Mouse (Mus musculus): Measurements from ENCODE around the gene Dhx57.

DNA sequence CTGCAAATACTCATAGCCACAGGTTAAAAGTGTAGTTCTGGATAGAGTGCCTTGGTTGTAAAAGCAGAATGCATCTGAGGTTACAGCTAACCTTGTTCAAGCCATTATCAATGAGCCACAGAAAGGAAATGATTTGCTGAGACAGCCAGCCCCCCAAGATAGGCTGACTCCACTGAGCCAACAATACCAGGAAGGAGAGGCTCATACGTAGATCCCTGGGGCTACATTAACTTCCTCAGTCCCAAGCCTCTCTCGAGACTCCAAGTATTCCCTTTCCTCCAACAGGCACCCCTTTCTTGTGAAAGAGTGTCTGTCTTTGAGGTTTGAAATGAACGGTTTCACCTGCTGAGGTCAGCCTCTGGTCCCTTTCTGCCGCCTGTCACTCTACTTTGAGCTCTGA is 5.8 kb downstream of the Dhx57 start:
- no peak for TF ChIP-seq CTCF (IDR thresholded peaks at IDR 0.05; ENCODE audit: borderline replicate concordance, insufficient read depth, low read depth, low read length)
- TF ChIP-seq POLR2A (IDR thresholded peaks at IDR 0.05; ENCODE audit: borderline replicate concordance, insufficient read depth, low read length): no peak

All from cerebellum, adult 2 months (tissue).